Mouse (Mus musculus) Patski (cell line): ENCODE results near the gene Naa38. TPM values are rescaled to one million over a fixed set of nuclear protein-coding genes. Genes with fewer than 3 reads are reported as not detected.

ENCODE experiments used
- ATAC-seq: fragments of 100-300 bp; one replicate; pipeline ENCODE4 v1.8.0; 2021
- CTCF ChIA-PET: fragments of 350-600 bp; sonication (Branson Sonifier 250); formaldehyde crosslinking; loops from one replicate; lab custom pipeline; 2022; ENCODE audit warnings: inconsistent platforms; lab: Charles Lee
- POLR2A ChIA-PET: fragments of 350-600 bp; sonication (Branson Sonifier 250); formaldehyde crosslinking; loops from one replicate; lab custom pipeline; 2022; ENCODE audit warnings: antibody characterized with exemption, inconsistent platforms; lab: Charles Lee
- DNase-seq: peaks from one replicate; pipeline ENCODE4 v3.0.0-alpha.2; 2011; ENCODE audit warnings: low read depth, low spot score
- H3K27me3 ChIP-seq: fragments of 371-371 bp; one replicate; pipeline ENCODE4 v1.5.1; 2021
- CTCF ChIP-seq: fragments of 100-300 bp; IDR thresholded peaks from one replicate; pipeline ENCODE4 v1.5.1; 2021
- in situ Hi-C: fragments of 300-500 bp; cut with MboI; formaldehyde crosslinking; loops from 3 replicates; pipeline ENCODE4 v1.11.1; 2018; ENCODE audit warnings: low pct_unique_long_range_greater_than_20kb, mixed read lengths
- polyA plus RNA-seq: library from polyadenylated mRNA; unstranded; gene quantifications from one replicate; pipeline ENCODE4 v1.2.3, GENCODE M21; 2021

Naa38 gene
- polyA plus RNA-seq, 1 experiment from 2014 or later: 128 TPM

GRCm38 (mm10) chr11:69443328-69443727, 48.0 kb downstream of the Naa38 start:
- in situ Hi-C loops: no loop called here
- peak; percentile 55 for DNase-seq
- no peak for TF ChIP-seq CTCF
- ChIA-PET POLR2A (no interaction called here), CTCF (interaction anchor here (1.6 to 1.9 kb wide), 2 partner anchors 9 to 184 kb away, joined by 4 to 8 read pairs; no protein-coding TSS in a partner anchor)
- no peaks in the 10 kb centered on the region for H3K27me3 ChIP-seq
- ATAC-seq: peak; percentile 62

Other genes starting within 250 kb of the Naa38 start
- not detected for gene Alox12b, start 238.5 kb upstream of the Naa38 start, polyA plus RNA-seq
- not detected for gene Alox8, start 197.6 kb upstream of the Naa38 start, polyA plus RNA-seq
- gene Gucy2e, start 158.5 kb upstream of the Naa38 start, polyA plus RNA-seq: not detected
- gene Cntrob, start 71.7 kb upstream of the Naa38 start, polyA plus RNA-seq: 21.1 TPM
- gene Trappc1, start 71.5 kb upstream of the Naa38 start, polyA plus RNA-seq: 84.6 TPM
- gene Kcnab3, start 69.2 kb upstream of the Naa38 start, polyA plus RNA-seq: 1.6 TPM
- gene Rnf227, start 55.0 kb upstream of the Naa38 start, polyA plus RNA-seq: 7.4 TPM
- gene Chd3, start 26.1 kb upstream of the Naa38 start, polyA plus RNA-seq: 295 TPM
- gene Cyb5d1, start 144 bp downstream of the Naa38 start, polyA plus RNA-seq: 28.1 TPM
- 0.18 TPM for gene Tmem88, start 2.7 kb downstream of the Naa38 start, polyA plus RNA-seq
- gene Kdm6b, start 18.2 kb downstream of the Naa38 start, polyA plus RNA-seq: 26.6 TPM
- 1.4 TPM for gene Dnah2, start 153.6 kb downstream of the Naa38 start, polyA plus RNA-seq
- gene Efnb3, start 164.7 kb downstream of the Naa38 start, polyA plus RNA-seq: 0.27 TPM
- gene Wrap53, start 184.8 kb downstream of the Naa38 start, polyA plus RNA-seq: 11.4 TPM
- 92.8 TPM for gene Trp53, start 184.9 kb downstream of the Naa38 start, polyA plus RNA-seq
- 0.80 TPM for gene Atp1b2, start 210.5 kb downstream of the Naa38 start, polyA plus RNA-seq
- gene Shbg, start 222.4 kb downstream of the Naa38 start, polyA plus RNA-seq: not detected
- gene Sat2, start 226.5 kb downstream of the Naa38 start, polyA plus RNA-seq: 5.2 TPM
- 82.4 TPM for gene Fxr2, start 237.5 kb downstream of the Naa38 start, polyA plus RNA-seq